Comparison of ENCODE assay signal across 8 mouse cellular contexts in genomic region chr11:59163255-59164236, GRCm38 (mm10). TPM values are rescaled to one million over a fixed set of nuclear protein-coding genes. Genes with fewer than 3 reads are reported as not detected.
DNase-seq lines count a peak whose midpoint lies in the region; ATAC-seq and TF ChIP-seq lines count a peak whose summit lies in the region.

TSS of gene Iba57 (minus strand) at chr11:59163739.

- H3K27ac ChIP-seq in forebrain, embryonic 15.5 days (replicated peaks) = peak within 1 kb of the TSS; percentile 98
- peak within 1 kb of the TSS; percentile 99 for H3K27ac ChIP-seq in layer of hippocampus, adult 2 months
- peak within 1 kb of the TSS; percentile 100 for H3K27ac ChIP-seq in lung, embryonic 14.5 days (ENCODE audit: low read depth)
- H3K27ac ChIP-seq in olfactory bulb, adult 2 months (ENCODE audit: insufficient read depth, low read depth, low read length) = peak within 1 kb of the TSS; percentile 97
- H3K27ac ChIP-seq in thymus, adult 2 months (ENCODE audit: control insufficient read depth, insufficient read depth, low read length) = peak within 1 kb of the TSS; percentile 54

- intact Hi-C loops in heart, postnatal 36 days (cut with DNase I) = loop anchor here (2.0 kb wide), 1 partner anchor 65 kb away; the partner anchor contains the start of gene Arf1

- peak; percentile 94 for TF ChIP-seq POLR2A in olfactory bulb, adult 2 months (IDR thresholded peaks at IDR 0.05; ENCODE audit: insufficient read depth, low read depth, low read length)
- TF ChIP-seq POLR2A in thymus, adult 2 months (IDR thresholded peaks at IDR 0.05; ENCODE audit: control insufficient read depth, extremely low read depth, insufficient read depth, low read length, poor library complexity) = peak; percentile 83

- WGBS in forebrain, embryonic 15.5 days = 3% methylated on average over 68 of the region's 68 CpGs
- 2% methylated on average over 68 of the region's 68 CpGs for WGBS in lung, embryonic 14.5 days
- 3% methylated on average over 68 of the region's 68 CpGs for WGBS in olfactory bulb, adult 2 months
- 3% methylated on average over 68 of the region's 68 CpGs for WGBS in thymus, adult 2 months

- H3K9ac ChIP-seq in forebrain, embryonic 15.5 days (replicated peaks) = peak within 1 kb of the TSS; percentile 70
- H3K9ac ChIP-seq in lung, embryonic 14.5 days = peak within 1 kb of the TSS; percentile 92

- peak within 1 kb of the TSS; percentile 60 for H3K4me3 ChIP-seq in forebrain, embryonic 15.5 days
- H3K4me3 ChIP-seq in layer of hippocampus, adult 2 months = peak within 1 kb of the TSS; percentile 56
- H3K4me3 ChIP-seq in lung, embryonic 14.5 days (ENCODE audit: low read depth, low read length) = peak within 1 kb of the TSS; percentile 70
- H3K4me3 ChIP-seq in olfactory bulb, adult 2 months (ENCODE audit: insufficient read depth, low read depth, low read length) = peak within 1 kb of the TSS; percentile 79
- H3K4me3 ChIP-seq in thymus, adult 2 months (ENCODE audit: control insufficient read depth, insufficient read depth, low read length) = peak within 1 kb of the TSS; percentile 59

- no peaks in the 10 kb centered on the region for H3K27me3 ChIP-seq in forebrain, embryonic 15.5 days
- H3K27me3 ChIP-seq in lung, embryonic 14.5 days (ENCODE audit: insufficient read depth, low read length) = no peaks in the 10 kb centered on the region
- no peaks in the 10 kb centered on the region for H3K27me3 ChIP-seq in thymus, adult 2 months (ENCODE audit: control insufficient read depth, insufficient read depth, low read length)

- peak; percentile 64 for TF ChIP-seq CTCF in layer of hippocampus, adult 2 months (conservative IDR thresholded peaks at IDR 0.05)
- TF ChIP-seq CTCF in lung, embryonic 14.5 days (IDR thresholded peaks at IDR 0.05; ENCODE audit: low read depth) = no peak; the same call in 1 of the 2 replicates
- 0 out of 2 replicates have a peak, but pooled peaks have one; percentile 28 for TF ChIP-seq CTCF in olfactory bulb, adult 2 months (IDR thresholded peaks at IDR 0.05; ENCODE audit: insufficient read depth, low read depth, low read length)
- no peak; the same call in none of the 2 replicates for TF ChIP-seq CTCF in thymus, adult 2 months (IDR thresholded peaks at IDR 0.05; ENCODE audit: borderline replicate concordance, control insufficient read depth, extremely low read depth, insufficient read depth, low read length, poor library complexity)

- peak; percentile 100 for DNase-seq in ES-CJ7 (ENCODE audit: low read depth, low spot score)
- DNase-seq in cerebellum, adult 11 months = peak; percentile 99
- DNase-seq in heart, postnatal 36 days = peak; percentile 94 to 98
- DNase-seq in layer of hippocampus, adult 2 months (ENCODE audit: low spot score in 2 of 2) = peak; percentile 96 to 99
- peak; percentile 99 for DNase-seq in lung, embryonic 14.5 days
- peak; percentile 95 for DNase-seq in thymus, adult 2 months

- ATAC-seq in forebrain, embryonic 15.5 days (replicated peaks) = peak; percentile 99
- ATAC-seq in lung, embryonic 14.5 days (ENCODE audit: insufficient read depth) = peak; percentile 99

- H3K9me3 ChIP-seq in forebrain, embryonic 15.5 days = no peaks in the 10 kb centered on the region
- no peaks in the 10 kb centered on the region for H3K9me3 ChIP-seq in lung, embryonic 14.5 days (ENCODE audit: low read depth, low read length)

- H3K4me1 ChIP-seq in forebrain, embryonic 15.5 days = peaks cover 16% of the 10 kb centered on the region
- H3K4me1 ChIP-seq in lung, embryonic 14.5 days (ENCODE audit: insufficient read depth) = peaks cover 5% of the 10 kb centered on the region
- peaks cover 10% of the 10 kb centered on the region; the same call in 1 of the 2 replicates for H3K4me1 ChIP-seq in olfactory bulb, adult 2 months (ENCODE audit: control insufficient read depth, insufficient read depth, low read length)
- H3K4me1 ChIP-seq in thymus, adult 2 months (replicated peaks; ENCODE audit: control insufficient read depth, insufficient read depth, low read length) = peaks cover 11% of the 10 kb centered on the region

- peak within 1 kb of the TSS; percentile 59 for H3K4me2 ChIP-seq in forebrain, embryonic 15.5 days (replicated peaks)
- H3K4me2 ChIP-seq in lung, embryonic 14.5 days = peak within 1 kb of the TSS; percentile 69

- no peaks in the 10 kb centered on the region for H3K36me3 ChIP-seq in forebrain, embryonic 15.5 days
- no peaks in the 10 kb centered on the region for H3K36me3 ChIP-seq in lung, embryonic 14.5 days (ENCODE audit: insufficient read depth)
- H3K36me3 ChIP-seq in thymus, adult 2 months (ENCODE audit: control insufficient read depth, insufficient read depth, low read length) = no peaks in the 10 kb centered on the region

RNA-seq across cellular contexts. Expression of gene Iba57, which starts in this region (rescaled TPM):
- 6.8 and 7.1 TPM in 2 replicates for polyA plus RNA-seq in forebrain, embryonic 15.5 days (2015; fragmentation: Nextera tagmentation; extraction: Ambion mirVana)
- total RNA-seq in heart, postnatal 36 days (2021) = 10 to 100 TPM; 20.4 to 20.5 TPM
- 1 to 10 TPM; 7.8 to 8.7 TPM for total RNA-seq in layer of hippocampus, adult 2 months (2021)
- 1.9 and 2.2 TPM in 2 replicates for polyA plus RNA-seq in lung, embryonic 14.5 days (2014; fragmentation: Nextera tagmentation; extraction: Ambion mirVana)
- not detected in 2 replicates for polyA plus RNA-seq in olfactory bulb, adult 2 months (2012; ENCODE audit: insufficient read depth, insufficient read length, low replicate concordance, missing spikeins)
- polyA plus RNA-seq in thymus, adult 2 months (2012; rRNA removed) = 7.2 and 8.9 TPM in 2 replicates

Comparison
In these comparisons a context has a peak if more than half of its experiments do, and no peak if none do; other contexts are left out.
1. Peak in every context shown above with its lines: DNase-seq, ATAC-seq, H3K4me3 ChIP-seq and H3K27ac ChIP-seq.
2. CTCF ChIP-seq: peak in layer of hippocampus, adult 2 months (single experiment) and olfactory bulb, adult 2 months (single experiment); none in lung, embryonic 14.5 days (single experiment) and thymus, adult 2 months (single experiment).